Mouse (Mus musculus): ENCODE data around the gene Ston1. TPM values are rescaled to one million over a fixed set of nuclear protein-coding genes. Genes with fewer than 3 reads are reported as not detected.

Ston1 gene
- 9.1 and 10.8 TPM in 2 replicates for polyA plus RNA-seq (2014; fragmentation: Nextera tagmentation; extraction: Ambion mirVana)

- under 1% methylated on average over 32 of the region's 41 CpGs for WGBS
- peak; percentile 89 for DNase-seq (ENCODE audit: low spot score)
- Histone ChIP-seq H3K4me1 (ENCODE audit: control insufficient read depth, insufficient read depth, low read length) (peaks cover 12% of the 10 kb centered on the region; the same call in 1 of the 2 replicates), H3K9me3 (ENCODE audit: control insufficient read depth, low read length) (no peaks in the 10 kb centered on the region), H3K4me3 (ENCODE audit: low read depth, low read length) (peak within 1 kb of the TSS; percentile 67), H3K36me3 (ENCODE audit: control insufficient read depth, insufficient read depth, low read length) (no peaks in the 10 kb centered on the region), H3K27me3 (replicated peaks; ENCODE audit: control insufficient read depth, insufficient read depth, low read length) (no peaks in the 10 kb centered on the region), H3K27ac (replicated peaks; ENCODE audit: low read depth, low read length) (peak within 1 kb of the TSS; percentile 92), H3K9ac (ENCODE audit: low read depth, low read length) (peak within 1 kb of the TSS; percentile 79), H3K4me2 (ENCODE audit: low read depth, low read length) (peak within 1 kb of the TSS; percentile 88)
- ATAC-seq (ENCODE audit: low read depth): peak; percentile 91
Observed at GRCm38 (mm10) chr17:88597222-88598055, at the start of gene Ston1. Gene Ston1 (plus strand): TSS chr17:88597684.

- ATAC-seq (ENCODE audit: low read depth) (no peak), DNase-seq (ENCODE audit: low spot score) (no peak)
- 84% methylated on average over 24 of the region's 24 CpGs for WGBS
Observed at GRCm38 (mm10) chr17:88549411-88550191, 47.9 kb upstream of the Ston1 start.

GRCm38 (mm10) chr17:88550351-88550750 lies 47.1 kb upstream of the Ston1 start:
- Histone ChIP-seq H3K27me3 (replicated peaks; ENCODE audit: control insufficient read depth, insufficient read depth, low read length) (no peaks in the 10 kb centered on the region), H3K9me3 (ENCODE audit: control insufficient read depth, low read length) (no peaks in the 10 kb centered on the region), H3K27ac (replicated peaks; ENCODE audit: low read depth, low read length) (no peak overlapping the region), H3K4me2 (ENCODE audit: low read depth, low read length) (no peak overlapping the region), H3K4me3 (ENCODE audit: low read depth, low read length) (no peak overlapping the region), H3K4me1 (ENCODE audit: control insufficient read depth, insufficient read depth, low read length) (peaks cover 12% of the 10 kb centered on the region), H3K36me3 (ENCODE audit: control insufficient read depth, insufficient read depth, low read length) (peaks cover 45% of the 10 kb centered on the region), H3K9ac (ENCODE audit: low read depth, low read length) (no peak overlapping the region)
- WGBS: 67% methylated on average over 5 of the region's 5 CpGs
- no peak for ATAC-seq (ENCODE audit: low read depth)
- no peak for DNase-seq (ENCODE audit: low spot score)

More at GRCm38 (mm10) chr17:88549411-88550191, 47.9 kb upstream of the Ston1 start:
- no peak overlapping the region for H3K9ac ChIP-seq (ENCODE audit: low read depth, low read length)
- H3K27ac ChIP-seq (replicated peaks; ENCODE audit: low read depth, low read length): no peak overlapping the region
- no peaks in the 10 kb centered on the region for H3K27me3 ChIP-seq (replicated peaks; ENCODE audit: control insufficient read depth, insufficient read depth, low read length)
- H3K36me3 ChIP-seq (ENCODE audit: control insufficient read depth, insufficient read depth, low read length): peaks cover 47% of the 10 kb centered on the region
- no peak overlapping the region for H3K4me2 ChIP-seq (ENCODE audit: low read depth, low read length)
- no peak overlapping the region for H3K4me3 ChIP-seq (ENCODE audit: low read depth, low read length)
- peaks cover 12% of the 10 kb centered on the region for H3K4me1 ChIP-seq (ENCODE audit: control insufficient read depth, insufficient read depth, low read length)
- no peaks in the 10 kb centered on the region for H3K9me3 ChIP-seq (ENCODE audit: control insufficient read depth, low read length)

GRCm38 (mm10) chr17:88550981-88551940 lies 46.2 kb upstream of the Ston1 start:
- Histone ChIP-seq H3K4me2 (ENCODE audit: low read depth, low read length) (no peak overlapping the region), H3K27ac (replicated peaks; ENCODE audit: low read depth, low read length) (no peak overlapping the region), H3K4me1 (ENCODE audit: control insufficient read depth, insufficient read depth, low read length) (peaks cover 12% of the 10 kb centered on the region), H3K27me3 (replicated peaks; ENCODE audit: control insufficient read depth, insufficient read depth, low read length) (no peaks in the 10 kb centered on the region), H3K36me3 (ENCODE audit: control insufficient read depth, insufficient read depth, low read length) (peaks cover 38% of the 10 kb centered on the region), H3K9me3 (ENCODE audit: control insufficient read depth, low read length) (no peaks in the 10 kb centered on the region), H3K9ac (ENCODE audit: low read depth, low read length) (no peak overlapping the region), H3K4me3 (ENCODE audit: low read depth, low read length) (no peak overlapping the region)
- no peak for DNase-seq (ENCODE audit: low spot score)
- WGBS: 49% methylated on average over 10 of the region's 10 CpGs
- ATAC-seq (ENCODE audit: low read depth): no peak

- Histone ChIP-seq H3K27ac (replicated peaks; ENCODE audit: low read depth, low read length) (no peak overlapping the region), H3K27me3 (replicated peaks; ENCODE audit: control insufficient read depth, insufficient read depth, low read length) (no peaks in the 10 kb centered on the region), H3K4me1 (ENCODE audit: control insufficient read depth, insufficient read depth, low read length) (peaks cover 12% of the 10 kb centered on the region), H3K4me3 (ENCODE audit: low read depth, low read length) (no peak overlapping the region), H3K36me3 (ENCODE audit: control insufficient read depth, insufficient read depth, low read length) (peaks cover 32% of the 10 kb centered on the region), H3K9ac (ENCODE audit: low read depth, low read length) (no peak overlapping the region), H3K9me3 (ENCODE audit: control insufficient read depth, low read length) (no peaks in the 10 kb centered on the region), H3K4me2 (ENCODE audit: low read depth, low read length) (no peak overlapping the region)
- DNase-seq (ENCODE audit: low spot score) (no peak), ATAC-seq (ENCODE audit: low read depth) (peak; percentile 34; the same call in 1 of the 2 replicates)
- WGBS: 12% methylated on average over 6 of the region's 6 CpGs
Observed at GRCm38 (mm10) chr17:88552556-88552955, 44.9 kb upstream of the Ston1 start.

- DNase-seq (ENCODE audit: low spot score) (no peak), ATAC-seq (ENCODE audit: low read depth) (peak; percentile 59; the same call in 1 of the 2 replicates)
- peaks cover 12% of the 10 kb centered on the region for H3K4me1 ChIP-seq (ENCODE audit: control insufficient read depth, insufficient read depth, low read length)
- H3K27ac ChIP-seq (replicated peaks; ENCODE audit: low read depth, low read length): no peak overlapping the region
- no peak overlapping the region for H3K4me3 ChIP-seq (ENCODE audit: low read depth, low read length)
- no peak overlapping the region for H3K4me2 ChIP-seq (ENCODE audit: low read depth, low read length)
- H3K27me3 ChIP-seq (replicated peaks; ENCODE audit: control insufficient read depth, insufficient read depth, low read length): no peaks in the 10 kb centered on the region
- H3K36me3 ChIP-seq (ENCODE audit: control insufficient read depth, insufficient read depth, low read length): peaks cover 28% of the 10 kb centered on the region
- no peak overlapping the region for H3K9ac ChIP-seq (ENCODE audit: low read depth, low read length)
- H3K9me3 ChIP-seq (ENCODE audit: control insufficient read depth, low read length): no peaks in the 10 kb centered on the region
- WGBS: 23% methylated on average over 8 of the region's 8 CpGs
Observed at GRCm38 (mm10) chr17:88553001-88553449, 44.5 kb upstream of the Ston1 start.

GRCm38 (mm10) chr17:88553473-88554087 lies 43.9 kb upstream of the Ston1 start:
- Histone ChIP-seq H3K9ac (ENCODE audit: low read depth, low read length) (no peak overlapping the region), H3K27ac (replicated peaks; ENCODE audit: low read depth, low read length) (no peak overlapping the region), H3K27me3 (replicated peaks; ENCODE audit: control insufficient read depth, insufficient read depth, low read length) (no peaks in the 10 kb centered on the region), H3K36me3 (ENCODE audit: control insufficient read depth, insufficient read depth, low read length) (peaks cover 26% of the 10 kb centered on the region), H3K4me2 (ENCODE audit: low read depth, low read length) (no peak overlapping the region), H3K4me1 (ENCODE audit: control insufficient read depth, insufficient read depth, low read length) (peaks cover 12% of the 10 kb centered on the region), H3K9me3 (ENCODE audit: control insufficient read depth, low read length) (no peaks in the 10 kb centered on the region), H3K4me3 (ENCODE audit: low read depth, low read length) (no peak overlapping the region)
- no peak for ATAC-seq (ENCODE audit: low read depth)
- no peak for DNase-seq (ENCODE audit: low spot score)
- 89% methylated on average over 11 of the region's 11 CpGs for WGBS

Data from embryonic facial prominence, embryonic 14.5 days (tissue).